Mouse (Mus musculus) midbrain, embryonic 16.5 days (tissue): Measurements from ENCODE around the gene Lhx6. TPM values are rescaled to one million over a fixed set of nuclear protein-coding genes. Genes with fewer than 3 reads are reported as not detected.

Experiments
- ATAC-seq: fragments of 200-750 bp; cut with Nextera tagmentation; 2 replicates; pipeline ENCODE4 v1.8.0; 2017; ENCODE audit warnings: moderate TSS enrichment
- H3K27ac ChIP-seq: fragments of 300-500 bp; sonication (generic); 2 replicates; pipeline ENCODE4 v1.5.1; 2014; ENCODE audit warnings: mild to moderate bottlenecking, low read length, mixed read lengths
- H3K27me3 ChIP-seq: fragments of 300-500 bp; sonication (generic); 2 replicates; pipeline ENCODE4 v1.6.1; 2014; ENCODE audit warnings: low read depth, low read length, mixed read lengths; ENCODE audit not compliant: control insufficient read depth, insufficient read depth
- H3K36me3 ChIP-seq: fragments of 300-500 bp; sonication (generic); 2 replicates; pipeline ENCODE4 v1.6.1; 2014; ENCODE audit warnings: mild to moderate bottlenecking, low read length, moderate library complexity, mixed read lengths; ENCODE audit not compliant: control insufficient read depth, insufficient read depth
- H3K4me1 ChIP-seq: fragments of 300-500 bp; sonication (generic); 2 replicates; pipeline ENCODE4 v1.6.1; 2014; ENCODE audit warnings: mild to moderate bottlenecking, low read length, mixed read lengths; ENCODE audit not compliant: control insufficient read depth, insufficient read depth
- H3K4me2 ChIP-seq: fragments of 300-500 bp; sonication (generic); 2 replicates; pipeline ENCODE4 v1.6.1; 2014; ENCODE audit warnings: mild to moderate bottlenecking, low read length, mixed read lengths
- H3K4me3 ChIP-seq: fragments of 300-500 bp; sonication (generic); 2 replicates; pipeline ENCODE4 v1.5.1; 2014; ENCODE audit warnings: low read depth, mild to moderate bottlenecking, low read length, moderate library complexity, mixed read lengths
- H3K9ac ChIP-seq: fragments of 300-500 bp; sonication (generic); 2 replicates; pipeline ENCODE4 v1.6.1; 2014; ENCODE audit warnings: low read depth, low read length, mixed read lengths
- H3K9me3 ChIP-seq: fragments of 300-500 bp; sonication (generic); replicated peaks from 2 replicates; pipeline ENCODE4 v1.6.1; 2014; ENCODE audit warnings: mild to moderate bottlenecking, low read length, mixed read lengths; ENCODE audit not compliant: control insufficient read depth, poor library complexity, severe bottlenecking
- WGBS: fragments of 180-500 bp; shearing (Covaris S2); extraction: QIAGEN DNeasy Blood & Tissue Kit; methylation state at CpG from one replicate; pipeline ENCODE4 v1.1.7; 2014; 5-methylcytosine and 5-hydroxymethylcytosine counted together
- polyA plus RNA-seq: library from polyadenylated mRNA; unstranded; fragments of >200 nt; fragmentation: Nextera tagmentation; extraction: Ambion mirVana; gene quantifications from 2 replicates; pipeline ENCODE4 v1.2.1, GENCODE M21; 2015

The Lhx6 gene
- polyA plus RNA-seq, 1 experiment from 2014 or later, result 4.1 TPM

GRCm38 (mm10) chr2:36033966-36034365 is 71.2 kb downstream of the Lhx6 start:
- H3K27ac ChIP-seq, result no peak overlapping the region
- 76% methylated on average over 7 of the region's 7 CpGs for WGBS
- no peaks in the 10 kb centered on the region for H3K27me3 ChIP-seq
- H3K4me2 ChIP-seq, result no peak overlapping the region
- no peak overlapping the region for H3K4me3 ChIP-seq
- H3K9me3 ChIP-seq, result no peaks in the 10 kb centered on the region
- peaks cover 14% of the 10 kb centered on the region for H3K36me3 ChIP-seq
- no peak for ATAC-seq
- H3K4me1 ChIP-seq, result no peaks in the 10 kb centered on the region
- H3K9ac ChIP-seq, result no peak overlapping the region

DNA sequence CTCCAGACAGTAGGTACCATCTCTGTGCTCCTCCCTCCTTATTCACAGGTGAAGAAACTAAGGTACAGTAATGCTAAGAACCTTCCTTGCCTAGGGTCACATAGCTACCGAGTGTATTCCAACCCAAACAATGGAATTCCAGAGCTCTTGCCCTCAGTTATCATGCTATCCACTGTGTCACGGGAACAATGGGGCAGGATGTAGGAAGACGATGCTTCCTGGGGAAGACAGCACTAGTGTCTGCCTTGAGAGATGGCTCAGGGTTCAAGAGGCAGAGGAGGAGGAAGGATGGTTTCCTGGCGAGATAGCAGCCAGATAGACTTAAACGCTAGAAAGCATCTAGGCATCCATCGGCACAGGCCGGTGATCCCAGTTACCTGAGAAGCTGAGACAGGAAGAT is 72.3 kb downstream of the Lhx6 start:
- H3K9me3 ChIP-seq, result no peaks in the 10 kb centered on the region
- 84% methylated on average over 7 of the region's 7 CpGs for WGBS
- H3K36me3 ChIP-seq, result peaks cover 11% of the 10 kb centered on the region
- H3K4me3 ChIP-seq, result no peak overlapping the region
- no peak overlapping the region for H3K27ac ChIP-seq
- no peak for ATAC-seq
- H3K9ac ChIP-seq, result no peak overlapping the region
- H3K27me3 ChIP-seq, result no peaks in the 10 kb centered on the region
- no peak overlapping the region for H3K4me2 ChIP-seq
- H3K4me1 ChIP-seq, result no peaks in the 10 kb centered on the region

Other genes with a start within 250 kb of the Lhx6 start
- gene Ttll11, start 125.5 kb downstream of the Lhx6 start, polyA plus RNA-seq, result 4.3 and 4.9 TPM in 2 replicates
- gene Ndufa8, start 56.0 kb downstream of the Lhx6 start, polyA plus RNA-seq, result 293 and 307 TPM in 2 replicates
- 2.9 and 3.5 TPM in 2 replicates for gene Morn5, start 56.0 kb downstream of the Lhx6 start, polyA plus RNA-seq
- 24.7 and 27.3 TPM in 2 replicates for gene Mrrf, start 31.0 kb upstream of the Lhx6 start, polyA plus RNA-seq
- 131 and 142 TPM in 2 replicates for gene Rbm18, start 31.4 kb upstream of the Lhx6 start, polyA plus RNA-seq
- 4.0 and 5.5 TPM in 2 replicates for gene Ptgs1, start 125.0 kb upstream of the Lhx6 start, polyA plus RNA-seq